Mouse (Mus musculus): Measurements from ENCODE around the gene Mrpl18. TPM values are rescaled to one million over a fixed set of nuclear protein-coding genes. Genes with fewer than 3 reads are reported as not detected.

Gene Mrpl18
- polyA plus RNA-seq, 1 experiment from 2014 or later, result 188 TPM

DNA sequence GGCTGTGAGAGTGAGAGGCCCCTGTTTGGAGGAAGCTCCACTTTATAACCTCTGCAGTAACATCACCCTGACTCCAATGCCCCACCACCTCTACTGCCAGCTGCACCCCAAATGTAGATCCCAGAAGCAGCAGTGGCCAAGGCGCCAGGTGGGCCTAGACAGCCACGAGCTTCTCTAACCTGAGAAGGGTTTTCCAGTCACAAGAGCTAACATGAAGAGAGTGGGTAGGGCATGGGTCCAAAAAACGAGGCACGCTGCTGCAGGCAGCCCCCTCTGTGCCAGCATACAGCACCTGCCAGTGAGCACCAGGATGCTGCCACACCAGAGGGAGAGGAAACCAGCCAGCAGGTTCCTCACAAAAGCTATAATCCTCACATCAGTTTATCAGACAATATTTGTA lies 25.1 kb downstream of the Mrpl18 start:
- ATAC-seq (replicated peaks; ENCODE audit: insufficient number of reproducible peaks, low FRiP score, low TSS enrichment, low read depth), result no peak
- H3K4me2 ChIP-seq (ENCODE audit: low read depth, low read length), result no peak overlapping the region
- H3K27me3 ChIP-seq (ENCODE audit: control insufficient read depth, insufficient read depth, low read length), result no peaks in the 10 kb centered on the region
- H3K36me3 ChIP-seq (replicated peaks; ENCODE audit: control insufficient read depth, insufficient read depth, low read depth, low read length), result no peaks in the 10 kb centered on the region; the same call in 1 of the 2 replicates
- DNase-seq (ENCODE audit: low spot score), result no peak
- no peak overlapping the region for H3K4me3 ChIP-seq (ENCODE audit: low read depth, low read length)
- no peaks in the 10 kb centered on the region for H3K4me1 ChIP-seq (ENCODE audit: control insufficient read depth, insufficient read depth, low read length)
- no peak overlapping the region; the same call in 1 of the 2 replicates for H3K9ac ChIP-seq (replicated peaks; ENCODE audit: low read length)
- WGBS, result 89% methylated on average over 4 of the region's 4 CpGs
- H3K27ac ChIP-seq (replicated peaks; ENCODE audit: low read depth, low read length), result no peak overlapping the region
- H3K9me3 ChIP-seq (replicated peaks; ENCODE audit: control insufficient read depth, low read length), result no peaks in the 10 kb centered on the region

DNA sequence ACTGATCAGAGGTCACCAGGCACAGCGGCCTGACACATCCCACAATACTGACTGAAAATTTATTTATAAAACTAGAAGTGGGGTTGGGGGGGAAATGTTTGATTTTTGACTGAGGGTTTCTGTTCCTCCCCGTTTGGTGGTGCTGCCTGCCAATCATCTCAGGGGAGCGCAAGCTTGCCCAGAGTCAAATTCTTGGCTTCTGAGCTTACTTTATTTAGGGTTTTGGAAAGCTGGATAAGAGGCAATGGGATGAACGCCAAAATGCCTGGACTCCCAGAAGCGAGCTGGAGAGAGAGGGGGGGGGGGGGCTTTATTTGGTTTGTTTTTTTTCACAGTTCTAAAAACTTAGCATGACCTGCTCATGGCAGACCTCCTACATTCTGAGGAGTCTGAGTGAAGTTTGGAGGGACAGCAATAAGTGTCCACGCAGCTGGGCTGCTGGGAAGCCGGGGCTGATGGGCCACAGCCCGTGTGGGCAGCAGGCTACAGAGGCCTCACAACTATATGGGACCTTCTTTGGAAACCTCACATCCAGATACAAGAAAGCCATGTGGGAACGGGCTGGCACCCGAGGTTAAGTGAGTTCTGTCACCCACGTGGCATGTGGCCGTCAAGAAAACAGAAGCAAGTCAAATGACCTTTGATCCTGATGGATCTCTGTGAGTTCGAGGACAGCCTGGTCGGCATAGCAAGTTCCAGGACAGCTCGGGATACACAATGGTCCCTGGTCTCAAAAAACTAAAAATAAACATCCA lies 28.9 kb downstream of the Mrpl18 start:
- Histone ChIP-seq H3K27me3 (ENCODE audit: control insufficient read depth, insufficient read depth, low read length) (no peaks in the 10 kb centered on the region), H3K4me1 (ENCODE audit: control insufficient read depth, insufficient read depth, low read length) (no peaks in the 10 kb centered on the region), H3K36me3 (replicated peaks; ENCODE audit: control insufficient read depth, insufficient read depth, low read depth, low read length) (no peaks in the 10 kb centered on the region; the same call in 1 of the 2 replicates), H3K9ac (replicated peaks; ENCODE audit: low read length) (no peak overlapping the region), H3K4me2 (ENCODE audit: low read depth, low read length) (no peak overlapping the region), H3K9me3 (replicated peaks; ENCODE audit: control insufficient read depth, low read length) (no peaks in the 10 kb centered on the region), H3K27ac (replicated peaks; ENCODE audit: low read depth, low read length) (no peak overlapping the region), H3K4me3 (ENCODE audit: low read depth, low read length) (no peak overlapping the region)
- ATAC-seq (replicated peaks; ENCODE audit: insufficient number of reproducible peaks, low FRiP score, low TSS enrichment, low read depth), result no peak
- 77% methylated on average over 15 of the region's 15 CpGs for WGBS
- DNase-seq (ENCODE audit: low spot score), result no peak

DNA sequence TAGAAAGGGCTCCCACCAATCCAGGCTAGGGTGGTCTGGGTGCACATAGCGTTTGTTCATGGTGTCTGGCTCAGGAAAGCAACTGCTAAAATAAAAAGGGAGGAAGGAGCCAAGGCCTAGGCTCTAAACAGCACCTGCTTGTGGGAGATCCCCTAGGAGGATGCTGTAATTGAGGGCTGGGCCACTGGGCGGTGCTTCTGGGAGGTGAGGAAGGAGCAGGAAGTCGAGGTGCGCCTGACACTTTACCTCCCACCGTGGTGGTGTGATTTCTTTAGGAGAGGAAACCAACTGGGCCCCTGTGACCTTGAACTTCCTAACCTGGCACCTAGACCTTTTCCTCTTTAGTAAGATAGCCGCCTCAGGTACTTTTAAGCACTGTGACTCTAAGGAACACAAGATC lies 29.5 kb downstream of the Mrpl18 start:
- Histone ChIP-seq H3K27ac (replicated peaks; ENCODE audit: low read depth, low read length) (no peak overlapping the region), H3K9ac (replicated peaks; ENCODE audit: low read length) (no peak overlapping the region), H3K27me3 (ENCODE audit: control insufficient read depth, insufficient read depth, low read length) (no peaks in the 10 kb centered on the region), H3K4me3 (ENCODE audit: low read depth, low read length) (no peak overlapping the region), H3K9me3 (replicated peaks; ENCODE audit: control insufficient read depth, low read length) (no peaks in the 10 kb centered on the region), H3K4me1 (ENCODE audit: control insufficient read depth, insufficient read depth, low read length) (no peaks in the 10 kb centered on the region), H3K4me2 (ENCODE audit: low read depth, low read length) (no peak overlapping the region), H3K36me3 (replicated peaks; ENCODE audit: control insufficient read depth, insufficient read depth, low read depth, low read length) (no peaks in the 10 kb centered on the region; the same call in 1 of the 2 replicates)
- no peak for DNase-seq (ENCODE audit: low spot score)
- 36% methylated on average over 6 of the region's 6 CpGs for WGBS
- ATAC-seq (replicated peaks; ENCODE audit: insufficient number of reproducible peaks, low FRiP score, low TSS enrichment, low read depth), result no peak

DNA sequence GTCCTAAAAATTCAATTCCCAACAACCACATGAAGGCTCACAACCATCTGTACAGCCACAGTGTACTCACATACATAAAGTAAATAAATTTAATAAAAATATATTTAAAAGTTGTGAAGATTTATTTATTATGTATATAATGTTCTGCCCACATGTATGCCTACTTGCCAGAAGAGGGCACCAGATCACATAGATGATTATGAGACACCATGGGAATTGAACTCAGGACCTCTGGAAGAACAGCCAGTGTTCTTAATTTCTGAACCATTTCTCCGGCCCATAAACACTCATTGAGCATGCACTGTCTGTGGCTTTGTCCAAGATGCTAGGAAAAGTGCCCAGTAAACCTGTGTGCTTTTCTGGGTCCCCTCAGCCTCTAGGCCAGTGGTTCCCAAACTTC lies 34.9 kb downstream of the Mrpl18 start:
- 75% methylated on average over 1 of the region's 1 CpGs for WGBS
- H3K9me3 ChIP-seq (replicated peaks; ENCODE audit: control insufficient read depth, low read length), result no peaks in the 10 kb centered on the region
- H3K4me1 ChIP-seq (ENCODE audit: control insufficient read depth, insufficient read depth, low read length), result no peaks in the 10 kb centered on the region
- ATAC-seq (replicated peaks; ENCODE audit: insufficient number of reproducible peaks, low FRiP score, low TSS enrichment, low read depth) (no peak), DNase-seq (ENCODE audit: low spot score) (no peak)
- no peaks in the 10 kb centered on the region for H3K36me3 ChIP-seq (replicated peaks; ENCODE audit: control insufficient read depth, insufficient read depth, low read depth, low read length)
- no peaks in the 10 kb centered on the region for H3K27me3 ChIP-seq (ENCODE audit: control insufficient read depth, insufficient read depth, low read length)
- H3K9ac ChIP-seq (replicated peaks; ENCODE audit: low read length), result no peak overlapping the region
- no peak overlapping the region for H3K4me3 ChIP-seq (ENCODE audit: low read depth, low read length)
- H3K4me2 ChIP-seq (ENCODE audit: low read depth, low read length), result no peak overlapping the region
- no peak overlapping the region for H3K27ac ChIP-seq (replicated peaks; ENCODE audit: low read depth, low read length)

DNA sequence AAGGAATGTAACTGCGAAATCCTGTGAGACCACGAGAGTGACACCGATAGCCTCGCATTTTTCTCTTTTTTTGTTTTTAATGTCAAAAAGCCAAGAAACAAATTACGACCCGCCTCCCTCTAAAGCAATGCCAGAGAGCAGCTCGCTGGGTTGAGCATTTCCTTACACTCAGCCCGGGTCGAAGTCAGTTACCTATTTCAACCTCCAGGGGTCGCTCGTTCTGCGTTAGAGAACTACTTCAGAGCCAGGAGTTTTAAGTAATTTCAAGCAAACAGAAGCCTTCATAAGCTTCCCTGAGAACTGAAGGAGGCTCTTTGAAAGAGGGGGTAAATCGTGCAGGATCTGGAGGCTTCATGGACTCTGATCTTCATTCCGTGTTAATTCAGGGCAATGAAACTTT lies 36.0 kb downstream of the Mrpl18 start:
- no peaks in the 10 kb centered on the region for H3K4me1 ChIP-seq (ENCODE audit: control insufficient read depth, insufficient read depth, low read length)
- no peaks in the 10 kb centered on the region for H3K27me3 ChIP-seq (ENCODE audit: control insufficient read depth, insufficient read depth, low read length)
- DNase-seq (ENCODE audit: low spot score), result peak; percentile 95
- H3K4me3 ChIP-seq (ENCODE audit: low read depth, low read length), result no peak overlapping the region
- H3K27ac ChIP-seq (replicated peaks; ENCODE audit: low read depth, low read length), result no peak overlapping the region
- ATAC-seq (replicated peaks; ENCODE audit: insufficient number of reproducible peaks, low FRiP score, low TSS enrichment, low read depth), result 0 out of 2 replicates have a peak, but pooled peaks have one; percentile 46
- 5% methylated on average over 14 of the region's 14 CpGs for WGBS
- no peak overlapping the region for H3K9ac ChIP-seq (replicated peaks; ENCODE audit: low read length)
- 0 out of 2 replicates have a peak overlapping the region, but pooled peaks have one; percentile 13 for H3K4me2 ChIP-seq (ENCODE audit: low read depth, low read length)
- no peaks in the 10 kb centered on the region for H3K9me3 ChIP-seq (replicated peaks; ENCODE audit: control insufficient read depth, low read length)
- H3K36me3 ChIP-seq (replicated peaks; ENCODE audit: control insufficient read depth, insufficient read depth, low read depth, low read length), result no peaks in the 10 kb centered on the region

DNA sequence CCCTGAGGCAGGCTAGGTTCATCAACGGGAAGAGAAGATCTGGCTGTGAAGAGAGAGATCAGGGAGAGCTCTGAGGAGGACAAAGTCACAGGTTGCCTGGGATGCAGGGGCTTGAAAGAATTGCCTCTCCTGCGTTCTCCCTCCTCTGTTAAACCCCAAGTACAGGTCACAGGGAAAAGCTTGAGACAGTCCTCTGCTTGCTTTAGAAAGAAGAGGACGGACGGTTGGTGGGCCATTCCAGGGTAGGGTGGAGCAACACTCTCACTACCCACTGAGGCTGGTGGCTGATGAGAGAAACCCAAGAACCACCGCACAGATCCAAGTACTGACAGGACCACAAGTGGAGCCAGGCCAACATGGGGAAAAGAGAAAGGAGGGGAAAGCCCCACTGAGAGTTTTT lies 40.4 kb downstream of the Mrpl18 start, which contains the start of gene Mrgprh:
Mrgprh (plus strand) TSS at position 301 of the 400 bp plus-strand sequence.
- H3K4me3 ChIP-seq (ENCODE audit: low read depth, low read length), result no peak within 1 kb of the TSS
- H3K27me3 ChIP-seq (ENCODE audit: control insufficient read depth, insufficient read depth, low read length), result no peaks in the 10 kb centered on the region
- H3K36me3 ChIP-seq (replicated peaks; ENCODE audit: control insufficient read depth, insufficient read depth, low read depth, low read length), result no peaks in the 10 kb centered on the region
- DNase-seq (ENCODE audit: low spot score), result no peak
- no peak within 1 kb of the TSS for H3K27ac ChIP-seq (replicated peaks; ENCODE audit: low read depth, low read length)
- WGBS, result 72% methylated on average over 5 of the region's 5 CpGs
- no peak within 1 kb of the TSS for H3K9ac ChIP-seq (replicated peaks; ENCODE audit: low read length)
- no peaks in the 10 kb centered on the region for H3K4me1 ChIP-seq (ENCODE audit: control insufficient read depth, insufficient read depth, low read length)
- no peak within 1 kb of the TSS for H3K4me2 ChIP-seq (ENCODE audit: low read depth, low read length)
- ATAC-seq (replicated peaks; ENCODE audit: insufficient number of reproducible peaks, low FRiP score, low TSS enrichment, low read depth), result no peak
- no peaks in the 10 kb centered on the region for H3K9me3 ChIP-seq (replicated peaks; ENCODE audit: control insufficient read depth, low read length)

DNA sequence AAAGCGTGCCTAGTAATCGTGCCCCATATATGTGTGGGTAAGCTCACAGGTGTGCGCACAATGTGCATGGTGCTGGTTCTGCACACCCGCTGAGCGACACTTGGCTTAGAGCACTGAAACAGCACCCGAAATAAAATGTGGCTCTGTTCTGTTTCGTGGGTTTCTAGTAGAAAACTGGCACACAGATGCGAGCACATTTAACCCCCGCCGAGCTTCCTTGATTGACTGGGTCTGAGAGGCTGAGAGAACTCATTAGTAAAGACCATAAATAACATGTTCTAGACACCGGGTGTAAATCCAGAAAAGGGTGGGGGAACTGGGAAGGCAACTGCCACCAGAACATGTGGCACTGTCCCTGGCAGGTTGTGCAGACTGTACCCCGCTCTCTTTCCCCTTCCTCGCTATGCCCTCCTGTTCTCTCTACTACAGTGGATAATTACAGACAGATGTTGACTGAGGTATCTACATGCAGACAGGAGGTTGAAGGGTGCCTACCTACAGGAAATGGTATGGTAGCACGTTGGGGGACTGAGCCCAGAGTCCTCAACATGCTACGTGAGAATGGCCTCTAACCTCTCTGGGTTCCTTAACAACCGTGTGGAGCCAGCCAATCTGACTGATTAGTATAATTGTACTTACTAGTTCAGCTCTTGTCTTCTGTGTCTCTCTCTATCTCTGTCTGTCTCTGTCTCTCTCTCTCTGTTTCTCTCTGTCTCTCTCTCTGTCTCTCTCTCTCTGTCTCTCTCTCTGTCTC lies 43.7 kb downstream of the Mrpl18 start:
- ATAC-seq (replicated peaks; ENCODE audit: insufficient number of reproducible peaks, low FRiP score, low TSS enrichment, low read depth) (no peak), DNase-seq (ENCODE audit: low spot score) (peak; percentile 29)
- H3K27me3 ChIP-seq (ENCODE audit: control insufficient read depth, insufficient read depth, low read length), result no peaks in the 10 kb centered on the region
- no peak overlapping the region for H3K4me2 ChIP-seq (ENCODE audit: low read depth, low read length)
- no peaks in the 10 kb centered on the region for H3K9me3 ChIP-seq (replicated peaks; ENCODE audit: control insufficient read depth, low read length)
- H3K9ac ChIP-seq (replicated peaks; ENCODE audit: low read length), result no peak overlapping the region
- no peak overlapping the region for H3K4me3 ChIP-seq (ENCODE audit: low read depth, low read length)
- 53% methylated on average over 16 of the region's 16 CpGs for WGBS
- H3K36me3 ChIP-seq (replicated peaks; ENCODE audit: control insufficient read depth, insufficient read depth, low read depth, low read length), result no peaks in the 10 kb centered on the region
- no peak overlapping the region for H3K27ac ChIP-seq (replicated peaks; ENCODE audit: low read depth, low read length)
- H3K4me1 ChIP-seq (ENCODE audit: control insufficient read depth, insufficient read depth, low read length), result no peaks in the 10 kb centered on the region

DNA sequence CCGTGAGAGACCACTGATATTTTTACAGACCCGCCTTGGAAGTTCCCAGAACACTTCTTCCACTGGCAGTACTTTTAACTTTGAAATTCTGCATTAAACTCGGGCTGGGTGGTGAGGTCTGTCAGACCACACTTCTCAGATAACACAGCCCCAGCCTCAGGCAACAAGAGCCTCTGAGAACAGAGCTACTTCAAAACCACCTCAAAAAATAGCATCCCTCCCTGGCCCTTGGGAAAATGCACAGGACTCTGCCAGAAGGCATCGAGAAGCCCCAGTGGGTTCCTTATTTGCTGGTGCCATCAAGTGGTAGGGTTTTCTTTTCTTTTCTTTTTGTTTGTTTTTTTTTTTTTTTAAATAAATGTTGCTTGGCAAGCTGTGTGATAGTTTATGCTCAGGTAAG lies 47.5 kb downstream of the Mrpl18 start:
- Histone ChIP-seq H3K36me3 (replicated peaks; ENCODE audit: control insufficient read depth, insufficient read depth, low read depth, low read length) (no peaks in the 10 kb centered on the region), H3K9ac (replicated peaks; ENCODE audit: low read length) (no peak overlapping the region; the same call in 1 of the 2 replicates), H3K4me2 (ENCODE audit: low read depth, low read length) (no peak overlapping the region), H3K9me3 (replicated peaks; ENCODE audit: control insufficient read depth, low read length) (no peaks in the 10 kb centered on the region), H3K27ac (replicated peaks; ENCODE audit: low read depth, low read length) (no peak overlapping the region), H3K4me1 (ENCODE audit: control insufficient read depth, insufficient read depth, low read length) (no peaks in the 10 kb centered on the region), H3K27me3 (ENCODE audit: control insufficient read depth, insufficient read depth, low read length) (no peaks in the 10 kb centered on the region), H3K4me3 (ENCODE audit: low read depth, low read length) (no peak overlapping the region)
- no peak for ATAC-seq (replicated peaks; ENCODE audit: insufficient number of reproducible peaks, low FRiP score, low TSS enrichment, low read depth)
- 20% methylated on average over 4 of the region's 4 CpGs for WGBS
- peak; percentile 62 for DNase-seq (ENCODE audit: low spot score)

Data from embryonic facial prominence, embryonic 11.5 days (tissue).